Mouse (Mus musculus): ENCODE measurements at regions not wholly inside any gene's neighbourhood (a gene's known extent, or its start where the extent isn't known, plus 50 kb on each side); places are given as distances from the start of the nearest gene placed in this dataset.

- DNase-seq (ENCODE audit: low spot score in 2 of 2), result no peak
Measured at GRCm38 (mm10) chr3:62985033-62985432, 256.3 kb upstream of the Mme start.

DNA sequence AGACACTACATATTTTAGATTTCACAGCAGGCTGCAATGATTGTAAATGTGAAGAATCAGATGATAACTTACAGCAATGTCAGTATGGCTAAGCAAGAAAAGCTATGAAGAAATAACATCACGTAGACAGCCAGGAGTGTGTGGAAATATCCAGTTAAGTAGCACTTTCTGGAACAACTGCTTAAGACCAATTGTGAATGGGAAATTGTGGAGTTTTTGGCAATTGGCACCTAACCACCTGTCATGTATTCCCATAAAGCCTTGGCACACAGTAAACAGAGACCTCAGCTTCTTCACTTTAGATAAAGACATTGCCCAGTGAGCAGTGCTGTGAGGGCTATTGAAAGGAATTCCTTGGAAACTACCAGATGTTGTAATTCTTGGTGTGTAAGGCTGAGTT lies 264.4 kb upstream of the Mme start:
- no peak for DNase-seq (ENCODE audit: low spot score in 2 of 2)

GRCm38 (mm10) chr3:62963244-62963643 lies 278.1 kb upstream of the Mme start:
- no peak for DNase-seq (ENCODE audit: low spot score in 2 of 2)

- DNase-seq (ENCODE audit: low spot score in 2 of 2), result no peak
Measured at GRCm38 (mm10) chr3:62962608-62963007, 278.7 kb upstream of the Mme start.

GRCm38 (mm10) chr3:62945356-62945755 lies 296.0 kb upstream of the Mme start:
- DNase-seq (ENCODE audit: low spot score in 2 of 2), result no peak

GRCm38 (mm10) chr3:62938601-62939000 lies 302.7 kb upstream of the Mme start:
- DNase-seq (ENCODE audit: low spot score in 2 of 2), result no peak

- DNase-seq (ENCODE audit: low spot score in 2 of 2), result peak; percentile 4 to 10
Measured at GRCm38 (mm10) chr3:62924441-62924840, 316.9 kb upstream of the Mme start.

GRCm38 (mm10) chr3:62916899-62917298 lies 312.0 kb upstream of the Gpr149 start:
- no peak for DNase-seq (ENCODE audit: low spot score in 2 of 2)

- DNase-seq (ENCODE audit: low spot score in 2 of 2), result no peak
Measured at GRCm38 (mm10) chr3:62885104-62885503, 280.2 kb upstream of the Gpr149 start.

- DNase-seq (ENCODE audit: low spot score in 2 of 2), result no peak
Measured at GRCm38 (mm10) chr3:62882310-62883073, 277.6 kb upstream of the Gpr149 start.

GRCm38 (mm10) chr3:62860731-62861130 lies 255.8 kb upstream of the Gpr149 start:
- DNase-seq (ENCODE audit: low spot score in 2 of 2), result peak; percentile 8 to 9

DNA sequence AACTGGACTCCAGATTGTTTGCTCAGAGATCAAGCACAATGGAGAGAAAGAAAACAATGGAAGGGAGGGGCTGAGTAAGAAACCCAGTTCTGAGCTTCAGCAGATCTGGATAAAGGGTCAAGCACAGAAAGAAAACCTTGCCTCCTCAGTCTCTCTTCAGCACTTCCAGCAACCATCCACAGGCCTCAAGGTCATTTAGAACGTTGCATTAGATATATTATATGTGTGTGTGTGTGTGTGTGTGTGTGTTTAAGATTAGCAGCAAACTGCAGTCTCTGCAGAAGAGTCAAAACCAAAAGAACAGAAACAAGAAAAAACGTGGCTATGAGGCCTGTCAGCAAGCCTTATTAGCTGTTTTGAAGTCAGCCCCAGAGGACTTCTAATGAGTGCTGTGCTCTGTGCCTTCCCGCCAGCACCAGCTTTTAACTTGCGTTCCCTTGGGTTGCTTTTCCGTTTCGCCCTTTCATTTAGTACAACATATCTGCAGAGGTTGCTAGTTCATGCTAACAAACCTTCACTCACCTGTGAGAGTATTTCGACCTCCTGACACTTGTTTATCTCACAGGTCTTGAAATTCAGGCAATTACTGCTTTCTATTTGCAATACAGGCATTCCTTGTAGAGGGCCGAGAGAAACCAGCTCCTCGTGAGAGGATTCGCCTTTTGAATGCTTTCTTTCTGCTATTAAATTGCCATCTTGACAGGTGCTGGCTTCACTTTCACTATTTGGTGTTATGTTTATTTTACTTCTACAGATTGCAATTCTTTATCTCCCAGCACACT lies 230.9 kb upstream of the Gpr149 start:
- no peak for DNase-seq (ENCODE audit: low spot score in 2 of 2)

DNA sequence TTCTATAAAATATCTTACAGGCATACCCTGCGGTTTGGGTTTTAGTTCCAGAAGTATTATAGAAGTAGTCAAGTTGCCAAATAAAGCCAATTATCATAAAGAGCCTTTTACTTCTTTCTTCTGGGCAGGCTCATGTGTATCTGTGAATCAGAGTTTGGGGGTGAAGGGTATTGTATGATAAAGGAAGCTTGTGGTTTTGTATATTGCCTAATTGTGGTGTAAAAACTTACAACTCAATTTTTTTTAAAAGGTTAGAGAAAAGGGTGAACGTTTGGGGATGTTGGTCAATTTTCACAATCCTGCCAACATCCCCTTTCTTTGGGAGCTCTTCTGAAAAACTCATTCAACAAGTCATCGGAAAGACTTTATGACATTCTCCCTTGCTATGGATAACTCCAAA lies 219.0 kb upstream of the Gpr149 start:
- DNase-seq (ENCODE audit: low spot score in 2 of 2), result no peak

DNA sequence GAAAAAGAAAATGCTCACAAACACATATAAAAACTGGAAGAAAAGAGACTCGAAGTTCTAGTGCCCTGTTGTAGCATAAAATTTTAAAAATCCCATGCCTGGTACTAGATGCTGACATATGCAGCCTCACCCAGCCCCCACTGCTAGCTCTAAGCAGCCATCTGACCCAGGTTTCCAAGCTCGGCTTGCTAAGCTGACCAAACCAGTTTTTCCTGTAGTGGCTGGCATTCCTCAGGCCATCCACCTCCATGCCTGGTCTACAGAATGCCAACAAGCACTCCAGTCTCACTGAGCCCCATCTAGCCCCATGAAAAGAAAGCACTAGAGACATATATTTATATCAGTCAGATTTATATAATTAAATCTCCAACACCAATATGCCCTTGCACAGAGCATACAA lies 196.1 kb upstream of the Gpr149 start:
- DNase-seq (ENCODE audit: low spot score in 2 of 2), result no peak

GRCm38 (mm10) chr3:62786233-62786632 lies 181.3 kb upstream of the Gpr149 start:
- DNase-seq (ENCODE audit: low spot score in 2 of 2), result no peak

All from right cerebral cortex, postnatal 36 days (tissue).